Mouse (Mus musculus) cerebellum, adult 2 months (tissue): ENCODE measurements around the gene Nsd2.

Source experiments
- CTCF ChIP-seq: fragments of 200-500 bp; IDR thresholded peaks from 2 replicates; pipeline ENCODE4 v1.5.1; 2011; ENCODE audit warnings: low read depth, mild to moderate bottlenecking, control low read depth, low read length, moderate library complexity, borderline replicate concordance; ENCODE audit not compliant: insufficient read depth
- POLR2A ChIP-seq: fragments of 200-500 bp; IDR thresholded peaks from 2 replicates; pipeline ENCODE4 v1.6.1; 2011; ENCODE audit warnings: low read length, control low read depth, borderline replicate concordance; ENCODE audit not compliant: insufficient read depth

DNA sequence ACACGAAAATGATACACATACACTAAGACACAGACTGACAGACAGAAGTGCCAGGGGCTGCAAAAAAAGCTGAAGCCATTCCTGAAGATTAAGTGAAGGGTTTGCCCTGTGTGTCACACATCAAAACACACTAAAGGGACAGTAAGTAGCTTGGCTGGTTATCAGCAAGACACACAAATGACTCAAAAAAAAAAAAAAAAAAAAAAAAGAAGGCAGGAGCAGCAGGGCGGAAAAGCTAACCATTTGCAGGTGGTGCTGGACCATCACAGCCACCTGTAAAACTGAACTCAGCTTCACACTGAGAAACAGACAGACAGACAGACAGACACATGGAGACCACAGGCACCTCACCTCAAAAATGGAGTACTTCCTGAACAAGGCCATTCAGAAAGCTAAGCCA lies 113.6 kb downstream of the Nsd2 start:
- TF ChIP-seq CTCF (no peak), POLR2A (no peak)
